Mouse (Mus musculus) Patski (cell line): ENCODE measurements at regions not wholly inside any gene's neighbourhood (a gene's known extent, or its start where the extent isn't known, plus 50 kb on each side); places are given as distances from the start of the nearest gene placed in this dataset.
A peak's percentile ranks its signal among the peaks of the same experiment; 100 is the strongest.
"Not testable (repeated sequence)": the region's sequence is repeated elsewhere in the genome, so short reads cannot be mapped to it uniquely, and the experiment has no call there.

Experiments used
- ATAC-seq: fragments of 100-300 bp; one replicate; pipeline ENCODE4 v1.8.0; 2021
- CTCF ChIA-PET: fragments of 350-600 bp; sonication (Branson Sonifier 250); formaldehyde crosslinking; loops from one replicate; lab custom pipeline; 2022; ENCODE audit warnings: inconsistent platforms; lab: Charles Lee
- POLR2A ChIA-PET: fragments of 350-600 bp; sonication (Branson Sonifier 250); formaldehyde crosslinking; loops from one replicate; lab custom pipeline; 2022; ENCODE audit warnings: antibody characterized with exemption, inconsistent platforms; lab: Charles Lee
- DNase-seq: peaks from one replicate; pipeline ENCODE4 v3.0.0-alpha.2; 2011; ENCODE audit warnings: low read depth, low spot score
- H3K27me3 ChIP-seq: fragments of 371-371 bp; one replicate; pipeline ENCODE4 v1.5.1; 2021
- CTCF ChIP-seq: fragments of 100-300 bp; IDR thresholded peaks from one replicate; pipeline ENCODE4 v1.5.1; 2021
- in situ Hi-C: fragments of 300-500 bp; cut with MboI; formaldehyde crosslinking; loops from 3 replicates; pipeline ENCODE4 v1.11.1; 2018; ENCODE audit warnings: low pct_unique_long_range_greater_than_20kb, mixed read lengths

- DNase-seq (no peak), ATAC-seq (no peak)
- in situ Hi-C loops: no loop called here
- TF ChIP-seq CTCF: no peak
- ChIA-PET CTCF (interaction anchor here (0.7 to 1.3 kb wide), 3 partner anchors 14 to 25 kb away, joined by 3 read pairs; no protein-coding TSS in a partner anchor), POLR2A (interaction anchor here (0.6 kb wide), 1 partner anchor 624 kb away, joined by 3 read pairs; no protein-coding TSS in a partner anchor)
- H3K27me3 ChIP-seq: no peaks in the 10 kb centered on the region
These were observed 228.1 kb upstream of the Tram1l1 start for GRCm38 (mm10) chr3:124092404-124093121.

- DNase-seq: no peak
- ATAC-seq: no peak
- in situ Hi-C loops: no loop called here
- CTCF ChIA-PET: interaction anchor here (0.9 to 1.0 kb wide), 2 partner anchors 9 to 22 kb away, joined by 3 to 5 read pairs; no protein-coding TSS in a partner anchor
- no peak for TF ChIP-seq CTCF
- H3K27me3 ChIP-seq: no peaks in the 10 kb centered on the region
- POLR2A ChIA-PET: no interaction called here
These were observed 206.7 kb upstream of the Tram1l1 start for GRCm38 (mm10) chr3:124113995-124114394.

GRCm38 (mm10) chr3:124156255-124156654 is 164.4 kb upstream of the Tram1l1 start:
- POLR2A ChIA-PET: no interaction called here
- TF ChIP-seq CTCF: no peak
- DNase-seq (no peak), ATAC-seq (no peak)
- CTCF ChIA-PET: interaction anchor here (1.2 kb wide), 1 partner anchor 12 kb away, joined by 3 read pairs; no protein-coding TSS in a partner anchor
- H3K27me3 ChIP-seq: no peaks in the 10 kb centered on the region
- in situ Hi-C loops: no loop called here

- TF ChIP-seq CTCF: no peak
- ChIA-PET POLR2A (interaction anchor here (0.6 kb wide), 1 partner anchor 275 kb away, joined by 3 read pairs; no protein-coding TSS in a partner anchor), CTCF (interaction anchor here (0.8 to 2.5 kb wide), 2 partner anchors 9 to 22 kb away, joined by 4 to 7 read pairs; no protein-coding TSS in a partner anchor)
- no peaks in the 10 kb centered on the region for H3K27me3 ChIP-seq
- DNase-seq (no peak), ATAC-seq (no peak)
- in situ Hi-C loops: no loop called here
These were observed 162.6 kb upstream of the Tram1l1 start for GRCm38 (mm10) chr3:124157858-124158655.

- DNase-seq, H3K27me3 ChIP-seq, CTCF ChIA-PET, POLR2A ChIA-PET, in situ Hi-C loops, ATAC-seq: not testable (repeated sequence)
These were observed 127.3 kb upstream of the Tram1l1 start for GRCm38 (mm10) chr3:124193331-124193730.

GRCm38 (mm10) chr3:124200226-124200940 is 120.3 kb upstream of the Tram1l1 start:
- in situ Hi-C loops, ATAC-seq, DNase-seq, POLR2A ChIA-PET, H3K27me3 ChIP-seq, CTCF ChIA-PET: not testable (repeated sequence)

- TF ChIP-seq CTCF: no peak
- no peak for DNase-seq
- H3K27me3 ChIP-seq: no peaks in the 10 kb centered on the region
- ATAC-seq: no peak
- ChIA-PET POLR2A (no interaction called here), CTCF (no interaction called here)
- in situ Hi-C loops: no loop called here
These were observed 103.5 kb upstream of the Tram1l1 start for GRCm38 (mm10) chr3:124217131-124217530.

- TF ChIP-seq CTCF: peak; percentile 82
- CTCF ChIA-PET: interaction anchor here (1.1 to 1.7 kb wide), 6 partner anchors 13 to 711 kb away, joined by 3 to 4 read pairs (median 4); partner anchors contain the start of gene Ndst3
- H3K27me3 ChIP-seq: peaks cover 5% of the 10 kb centered on the region
- no peak for DNase-seq
- no peak for ATAC-seq
- POLR2A ChIA-PET: no interaction called here
- in situ Hi-C loops: no loop called here
These were observed 94.7 kb upstream of the Tram1l1 start for GRCm38 (mm10) chr3:124225982-124226381.

GRCm38 (mm10) chr3:124227701-124228100 is 93.0 kb upstream of the Tram1l1 start:
- no peak for DNase-seq
- in situ Hi-C loops: no loop called here
- POLR2A ChIA-PET: no interaction called here

More at GRCm38 (mm10) chr3:124227701-124228100, 93.0 kb upstream of the Tram1l1 start:
- no peak for TF ChIP-seq CTCF
- peaks cover 5% of the 10 kb centered on the region for H3K27me3 ChIP-seq
- ATAC-seq: no peak
- CTCF ChIA-PET: no interaction called here
